Mouse (Mus musculus) monocyte, adult 2 months (primary cell): ENCODE data around the gene Wsb1.

Experiments
- DNase-seq, 2 experiments: peaks; one replicate each; pipeline ENCODE4 v3.0.0; 2022; ENCODE audit warnings: low spot score in 2 of 2, low read depth in 1 of 2

The Wsb1 gene

DNA sequence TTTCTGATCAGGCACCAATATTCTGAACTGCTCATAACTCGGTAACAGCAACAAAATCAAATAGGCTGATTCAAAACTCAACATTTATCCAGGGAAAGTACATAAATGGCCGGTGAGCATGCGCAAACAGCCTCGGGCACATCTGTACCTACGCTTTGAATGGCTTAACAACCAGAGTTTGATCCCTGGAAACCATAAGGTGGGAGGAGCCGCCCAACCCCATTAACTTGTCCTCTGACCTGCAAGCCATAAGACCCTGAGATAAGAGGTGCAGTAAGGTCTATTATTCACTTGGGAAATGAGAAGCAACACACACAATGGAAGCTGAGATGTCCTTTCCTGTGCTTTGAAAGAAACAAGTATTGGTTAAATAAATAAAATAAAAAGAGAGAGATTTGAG is 37.3 kb downstream of the Wsb1 start:
- no peak for DNase-seq

DNA sequence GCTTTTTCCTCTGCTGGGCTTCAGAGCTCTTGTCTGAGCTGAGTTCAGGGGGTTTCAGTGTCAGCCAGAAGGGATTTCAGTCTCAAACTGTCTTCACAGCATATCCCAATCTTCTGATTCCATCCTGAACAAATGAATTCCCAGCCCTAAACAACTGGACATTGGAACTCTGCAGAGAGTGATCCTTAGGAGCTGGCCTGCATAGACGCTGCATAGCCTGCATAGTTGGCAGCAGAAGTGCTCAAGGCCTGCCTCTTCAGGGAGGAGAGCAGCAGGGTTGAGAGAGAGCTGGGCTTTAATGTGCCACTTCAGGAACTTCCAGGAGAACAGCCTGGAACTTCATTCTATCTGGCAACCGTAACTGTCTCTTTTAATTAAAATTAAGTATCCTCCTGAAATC is 38.9 kb downstream of the Wsb1 start:
- DNase-seq: no peak

DNA sequence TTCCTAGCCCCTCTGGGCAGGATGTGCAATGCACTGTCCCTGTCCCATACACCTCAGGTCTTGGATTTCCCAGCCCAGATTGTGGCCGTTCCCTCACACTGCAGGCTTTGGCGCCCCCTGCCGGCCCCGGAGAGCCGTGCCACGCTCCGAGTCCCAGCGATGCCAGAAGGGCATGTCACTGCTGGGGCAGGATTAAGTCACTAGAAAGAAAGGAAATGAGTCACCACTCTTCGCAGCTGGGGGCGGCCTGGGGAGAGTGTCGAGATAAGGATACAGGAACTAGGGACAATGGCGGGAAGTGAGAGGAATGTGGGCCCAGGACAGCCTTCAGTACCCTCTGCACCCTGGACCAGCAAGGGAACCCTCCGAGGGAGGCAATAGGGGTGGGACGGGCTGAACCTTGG is 40.5 kb downstream of the Wsb1 start:
- DNase-seq: peak; percentile 84 to 86

DNA sequence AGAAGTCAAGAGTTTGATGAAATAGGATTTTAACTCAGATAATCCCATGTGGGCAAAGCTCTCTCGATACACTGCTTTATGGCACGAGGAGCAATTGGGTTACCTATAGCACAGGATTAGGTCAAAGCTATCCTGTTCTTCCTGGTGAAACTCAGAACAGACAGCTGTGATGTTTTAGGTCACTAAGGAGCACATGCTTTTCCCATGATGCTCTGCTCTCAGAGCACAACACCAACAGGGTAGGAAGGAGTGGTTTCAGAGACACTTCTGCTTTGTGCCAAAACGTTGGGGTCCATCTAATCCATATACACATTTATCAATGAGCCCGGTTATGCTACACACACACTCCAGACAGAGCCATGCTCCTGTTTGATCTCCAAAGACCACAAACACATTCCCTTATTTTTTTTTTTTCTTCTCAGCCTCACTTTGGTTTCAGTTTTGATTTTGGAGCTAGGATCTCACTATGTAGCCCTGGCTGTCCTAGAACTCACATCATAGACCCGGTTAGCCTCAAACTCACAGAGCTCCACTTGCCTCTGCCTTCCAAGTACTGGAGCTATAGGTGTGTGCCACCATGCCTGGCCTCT is 44.5 kb downstream of the Wsb1 start:
- no peak for DNase-seq

DNA sequence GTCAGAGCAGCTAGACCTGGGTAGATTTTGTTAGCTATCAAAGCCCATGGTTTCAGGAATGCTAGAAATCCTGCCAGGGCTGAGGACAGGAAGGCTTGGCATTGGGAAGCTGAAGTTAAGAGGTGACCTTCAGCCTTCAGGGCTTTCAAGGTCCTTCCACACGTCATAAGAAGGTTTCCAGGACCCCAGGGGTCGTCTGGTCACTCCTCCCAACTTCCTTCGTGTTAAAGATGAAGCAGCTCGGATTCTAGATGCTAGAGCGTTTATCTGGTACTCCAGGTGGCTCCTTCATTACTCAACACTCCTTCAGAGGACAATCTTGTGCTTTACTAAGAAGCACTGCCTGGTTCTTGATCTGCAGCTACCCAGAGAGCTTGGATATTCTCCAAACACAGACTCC is 45.4 kb downstream of the Wsb1 start:
- no peak for DNase-seq

DNA sequence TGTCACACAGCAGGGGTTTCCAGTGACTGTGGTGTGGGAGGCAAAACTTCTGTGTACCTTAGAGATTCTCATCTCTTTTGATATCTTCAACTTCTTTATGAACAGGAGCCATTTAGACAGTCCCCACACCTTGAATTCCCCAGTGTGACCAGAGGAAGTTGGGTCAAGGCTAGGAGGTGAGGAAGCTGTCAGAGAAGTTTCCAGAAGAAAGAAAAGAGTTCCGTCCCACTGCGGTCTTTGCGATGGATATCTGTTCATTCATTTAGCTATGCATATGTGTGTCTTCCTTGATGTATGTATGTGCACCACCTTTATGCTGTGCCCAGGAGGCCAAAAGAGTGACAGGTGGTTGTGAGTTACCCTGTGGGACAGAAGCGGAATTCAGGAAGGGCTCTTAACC is 46.0 kb downstream of the Wsb1 start:
- no peak for DNase-seq

DNA sequence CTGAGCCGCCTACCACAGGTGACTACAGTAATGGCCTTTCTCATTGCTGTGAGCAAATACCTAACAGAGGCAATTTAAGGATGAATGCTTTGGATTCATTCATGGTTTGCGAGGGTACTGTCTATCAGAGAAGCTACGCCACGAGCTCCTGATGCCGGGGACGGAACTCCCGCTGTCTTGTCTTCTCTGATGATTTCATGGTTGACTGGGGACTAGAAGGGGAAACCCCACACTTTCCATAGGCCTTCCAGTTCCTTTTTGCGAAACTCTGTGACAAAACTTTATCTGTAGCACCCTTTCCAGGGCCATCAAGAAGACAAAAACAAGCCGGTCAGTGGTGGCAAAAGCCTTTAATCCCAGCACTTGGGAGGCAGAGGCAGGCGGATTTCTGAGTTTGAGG is 46.8 kb downstream of the Wsb1 start:
- peak; percentile 20 to 45 for DNase-seq

DNA sequence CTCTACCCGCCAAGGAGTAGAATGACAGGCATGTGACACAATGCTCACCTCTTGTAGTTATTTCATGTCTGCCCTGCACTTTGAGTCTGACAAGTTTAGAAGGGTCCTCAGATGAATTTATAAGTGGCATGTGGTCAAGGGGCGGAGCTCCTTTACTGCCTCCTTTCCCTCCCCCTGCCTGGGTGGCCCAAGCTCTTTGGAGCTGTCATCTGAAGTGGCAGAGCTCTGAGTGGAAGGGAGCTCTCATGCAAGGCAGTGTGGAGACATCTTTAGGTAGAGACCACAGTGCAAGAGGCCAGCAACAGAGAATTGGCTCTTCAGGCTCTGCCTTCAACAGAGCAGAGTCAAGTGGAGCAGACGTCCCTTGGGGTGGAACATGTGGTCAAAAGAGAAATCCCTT is 50.0 kb downstream of the Wsb1 start:
- DNase-seq: no peak

DNA sequence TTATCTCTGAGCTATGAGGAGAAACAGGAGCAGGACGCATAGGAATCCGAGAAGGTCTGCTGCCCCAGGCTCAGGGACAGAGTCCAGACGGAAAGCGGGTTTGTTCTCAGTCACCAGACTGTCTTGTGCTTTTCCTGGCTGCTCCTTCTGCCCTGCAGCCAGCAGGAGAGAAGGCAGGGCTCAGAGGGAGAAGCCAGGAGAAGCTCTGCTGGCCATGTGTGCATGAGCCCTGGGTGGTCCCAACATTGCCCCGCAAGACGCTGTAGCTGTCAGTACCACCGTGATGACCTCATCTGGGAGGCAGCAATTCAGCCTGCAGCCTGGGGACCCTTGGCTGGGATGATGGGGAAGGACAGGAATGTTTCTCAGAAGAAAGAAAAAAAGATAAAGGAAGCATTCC is 54.0 kb downstream of the Wsb1 start:
- DNase-seq: no peak

DNA sequence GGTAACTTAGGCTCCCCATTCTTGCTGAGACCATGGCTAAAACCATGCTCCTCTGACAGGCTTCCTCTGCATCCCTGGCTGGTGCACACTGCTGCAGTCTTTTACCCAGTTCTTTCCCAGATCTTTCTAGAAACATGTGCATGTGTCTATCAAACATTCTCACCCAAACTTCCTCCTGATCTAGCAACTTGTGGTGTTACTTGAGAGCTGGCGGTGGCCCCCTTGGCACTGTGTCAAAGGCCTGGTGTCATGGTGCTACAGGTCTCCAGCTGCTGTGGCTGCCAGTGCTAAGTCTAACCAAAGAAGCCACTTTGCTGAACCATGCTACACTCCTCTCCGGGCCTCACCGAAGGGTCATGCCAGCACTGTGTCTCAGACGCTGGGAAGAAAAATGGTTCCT is 55.9 kb downstream of the Wsb1 start:
- no peak for DNase-seq

DNA sequence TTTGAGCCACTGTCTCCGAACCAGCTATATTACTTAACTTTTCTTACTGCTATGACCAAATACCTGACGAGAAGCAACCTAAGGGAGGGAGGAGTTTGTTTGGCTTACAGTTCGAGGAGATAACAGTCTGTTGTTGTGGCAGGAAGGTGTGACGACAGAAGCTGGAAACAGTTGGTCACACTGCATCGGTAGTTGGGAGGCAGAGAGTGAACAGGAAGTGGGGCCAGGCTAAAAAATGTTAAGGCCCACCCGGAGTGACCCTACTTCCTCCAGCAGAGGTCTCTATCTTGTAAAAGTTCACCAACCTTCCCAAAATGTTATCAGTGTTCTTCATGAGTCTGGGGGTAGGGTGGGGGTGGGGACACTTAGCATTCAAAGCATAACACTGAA is 56.6 kb downstream of the Wsb1 start:
- DNase-seq: no peak

DNA sequence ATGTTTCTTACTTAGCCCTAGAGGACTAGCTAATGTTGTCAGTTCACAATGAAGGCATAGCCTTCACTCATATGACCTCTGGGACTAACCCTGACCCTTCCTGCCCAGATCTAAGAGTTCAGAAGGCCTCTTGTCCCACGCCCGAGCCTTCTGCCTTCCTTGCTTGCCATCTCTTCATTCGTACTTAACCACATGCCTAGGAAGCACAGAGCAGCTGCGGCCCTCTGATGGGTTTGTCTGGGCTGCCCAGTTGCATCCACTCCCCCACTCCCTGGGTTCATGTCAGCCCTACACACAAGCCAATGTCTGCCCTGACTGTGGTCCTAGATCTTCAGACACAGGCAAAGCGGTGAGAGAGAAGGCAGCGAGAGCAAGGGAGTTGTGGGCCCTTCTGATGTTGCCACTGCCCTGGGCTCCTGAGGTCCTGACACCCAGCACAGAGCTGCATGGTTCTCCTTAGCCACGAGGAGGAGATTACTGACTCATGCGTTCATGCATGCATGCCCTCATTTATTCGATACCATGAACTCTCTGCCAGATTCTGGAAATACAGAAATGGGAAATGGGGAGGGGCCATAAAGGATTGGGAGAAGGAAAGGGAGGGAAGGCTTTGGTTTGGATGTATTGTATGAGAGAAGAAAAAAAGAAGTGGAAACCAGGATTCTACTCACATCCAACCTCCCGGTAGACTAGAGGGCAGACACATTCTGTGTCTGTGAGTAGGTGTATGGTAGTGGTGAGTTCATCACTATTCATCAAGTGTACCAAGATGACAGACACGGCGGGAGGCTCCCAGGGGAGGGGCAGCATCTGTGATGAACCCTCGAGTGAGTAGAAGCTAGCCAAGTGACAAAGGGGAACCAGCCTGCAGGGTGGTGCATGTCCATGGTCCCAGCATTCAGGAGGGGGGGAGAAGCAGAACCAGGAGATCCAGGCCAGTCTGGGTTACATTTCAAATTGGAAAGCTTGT is 57.3 kb downstream of the Wsb1 start:
- no peak for DNase-seq

DNA sequence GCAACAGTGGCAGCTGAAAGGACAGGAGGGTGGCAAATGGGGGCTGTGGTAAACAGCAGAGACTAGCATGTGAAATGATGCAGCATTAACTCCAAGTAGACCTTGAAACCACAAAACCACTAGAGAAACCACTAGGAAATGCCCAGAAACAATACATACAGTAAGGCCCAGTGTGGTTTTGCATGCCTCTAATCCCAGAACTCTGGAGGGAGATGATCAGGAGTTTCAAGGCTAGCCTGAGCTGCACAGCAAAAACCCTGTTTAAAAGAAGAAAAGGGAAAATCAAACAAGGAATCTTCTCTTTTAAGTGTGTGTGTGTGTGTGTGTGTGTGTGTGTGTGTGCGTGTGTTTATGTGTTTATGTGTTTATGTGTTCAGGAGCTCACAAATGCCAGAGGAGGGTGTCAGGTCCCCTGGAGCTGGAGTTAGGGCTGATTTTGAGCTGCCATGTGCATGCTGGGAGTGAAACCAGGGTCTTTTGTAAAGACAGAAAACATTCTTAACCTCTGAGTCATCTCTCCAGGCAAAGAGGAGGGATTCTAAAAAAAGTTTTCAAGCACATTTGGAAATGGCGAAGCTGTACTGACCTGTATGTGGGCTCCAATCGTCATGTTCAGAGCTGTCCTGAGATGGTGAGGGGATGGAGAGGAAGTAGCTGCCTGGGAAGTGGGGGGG is 58.1 kb downstream of the Wsb1 start:
- DNase-seq: no peak

DNA sequence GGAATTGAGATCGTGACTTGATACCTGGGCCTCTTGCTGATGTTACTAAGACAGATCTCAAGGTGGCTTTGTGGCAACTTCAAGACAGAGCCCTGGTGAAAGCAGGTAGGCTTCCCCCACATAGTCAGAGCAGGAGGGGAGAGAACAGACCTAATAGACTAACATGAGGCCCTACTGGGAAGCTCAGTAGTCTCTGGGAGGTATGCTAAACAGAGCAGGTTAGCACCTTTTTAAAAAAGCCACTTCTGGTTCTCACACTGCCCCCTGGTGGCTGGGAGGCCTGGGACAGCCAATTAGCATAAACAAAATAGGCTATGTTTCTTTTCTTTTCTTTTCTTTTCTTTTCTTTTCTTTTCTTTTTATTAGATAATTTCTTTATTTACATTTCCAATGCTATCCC is 62.3 kb downstream of the Wsb1 start:
- DNase-seq: peak in 1 of 2 experiments; percentile 23

DNA sequence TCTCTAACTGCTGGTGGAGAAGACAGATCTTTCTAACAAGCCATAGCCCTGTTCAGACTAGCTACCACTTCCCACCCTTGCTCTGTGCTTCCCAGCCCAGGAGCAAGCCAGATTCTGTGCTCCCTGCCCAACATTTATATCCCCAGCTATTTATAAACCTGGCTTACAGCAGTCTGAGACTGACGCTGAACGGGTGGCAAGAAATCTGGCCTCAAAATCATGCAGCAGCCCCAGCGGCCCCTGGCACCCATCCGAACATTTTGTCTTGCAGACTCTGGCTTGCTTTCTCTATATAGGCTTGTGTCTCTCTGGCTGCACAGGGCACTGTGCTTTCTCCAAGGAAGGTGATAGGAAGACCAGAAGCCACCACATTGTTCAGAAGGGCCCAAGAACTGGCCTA is 63.3 kb downstream of the Wsb1 start:
- no peak for DNase-seq

DNA sequence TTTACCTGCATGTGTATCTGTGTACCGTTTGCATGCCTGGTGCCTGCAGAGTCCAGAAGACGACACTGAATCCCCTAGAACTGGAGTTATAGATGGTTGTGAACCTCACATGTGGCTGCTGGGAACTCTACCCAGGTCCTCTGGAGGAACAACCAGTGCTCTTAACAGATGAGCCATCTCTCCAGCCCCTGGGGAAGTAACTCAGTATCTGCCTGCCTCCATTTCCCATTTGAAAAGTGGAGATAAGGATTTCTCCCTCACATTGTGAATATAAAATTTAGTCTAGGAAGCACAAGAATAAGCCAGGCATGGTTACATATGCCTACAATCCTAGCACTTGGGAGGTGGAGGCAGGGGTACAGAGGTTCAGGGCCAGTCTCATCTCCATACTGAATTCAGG is 64.2 kb downstream of the Wsb1 start:
- DNase-seq: no peak
